Mouse (Mus musculus): Measurements from ENCODE around the gene Lhfpl5. TPM values are rescaled to one million over a fixed set of nuclear protein-coding genes. Genes with fewer than 3 reads are reported as not detected.

The Lhfpl5 gene
- polyA plus RNA-seq, 1 experiment: 0.24 TPM

DNA sequence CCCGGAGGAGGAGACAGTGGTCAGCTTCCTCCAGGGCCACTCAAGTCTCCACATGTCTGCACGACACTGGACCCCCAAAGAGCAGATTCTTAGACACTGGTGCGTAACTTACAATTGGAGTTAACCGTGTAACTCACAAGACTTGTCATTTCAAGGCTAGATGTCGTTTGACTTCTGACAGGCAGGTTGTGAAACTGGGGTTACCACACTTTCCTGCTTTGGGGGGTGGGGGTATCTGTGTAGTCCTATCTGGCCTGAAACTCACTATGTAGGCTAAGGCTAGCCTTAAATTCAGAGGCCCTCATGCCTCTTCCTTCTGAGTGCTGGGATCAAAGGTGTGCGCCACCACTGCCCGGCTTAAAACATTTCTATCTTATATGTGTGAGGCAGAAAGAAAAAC is 42.9 kb upstream of the Lhfpl5 start:
- Histone ChIP-seq H3K4me3 (ENCODE audit: control insufficient read depth, insufficient read depth, low read length) (no peak overlapping the region), H3K36me3 (ENCODE audit: control insufficient read depth, insufficient read depth, low read length) (no peaks in the 10 kb centered on the region), H3K27me3 (ENCODE audit: control insufficient read depth, insufficient read depth, low read length) (no peaks in the 10 kb centered on the region), H3K4me1 (replicated peaks; ENCODE audit: control insufficient read depth, insufficient read depth, low read length) (peaks cover 4% of the 10 kb centered on the region), H3K27ac (ENCODE audit: control insufficient read depth, insufficient read depth, low read length) (no peak overlapping the region)
- TF ChIP-seq CTCF (IDR thresholded peaks at IDR 0.05; ENCODE audit: borderline replicate concordance, control insufficient read depth, extremely low read depth, insufficient read depth, low read length, poor library complexity): no peak
- TF ChIP-seq POLR2A (IDR thresholded peaks at IDR 0.05; ENCODE audit: control insufficient read depth, extremely low read depth, insufficient read depth, low read length, poor library complexity): no peak
- 89% methylated on average over 7 of the region's 7 CpGs for WGBS
- DNase-seq: no peak

DNA sequence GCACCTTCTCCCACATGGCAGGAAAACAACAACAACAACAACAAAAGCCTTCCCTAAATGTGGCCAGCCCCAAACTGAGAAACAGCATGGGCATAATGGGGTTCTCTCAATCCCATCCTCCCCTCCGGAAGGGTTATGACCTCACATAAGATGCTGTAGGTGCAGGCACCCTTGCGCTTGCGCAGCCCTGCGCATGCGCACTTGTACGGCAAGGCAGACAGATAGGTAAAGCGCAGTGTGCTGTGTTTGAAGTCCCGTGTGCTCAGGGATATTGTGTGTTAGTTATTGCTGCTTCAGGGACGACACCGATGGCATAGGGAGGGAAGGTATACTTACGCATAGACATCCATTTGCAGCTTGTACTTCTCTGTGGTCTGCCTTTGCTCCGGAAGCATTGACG is 42.1 kb upstream of the Lhfpl5 start:
- Histone ChIP-seq H3K27ac (ENCODE audit: control insufficient read depth, insufficient read depth, low read length) (no peak overlapping the region), H3K27me3 (ENCODE audit: control insufficient read depth, insufficient read depth, low read length) (no peaks in the 10 kb centered on the region), H3K4me3 (ENCODE audit: control insufficient read depth, insufficient read depth, low read length) (no peak overlapping the region), H3K4me1 (replicated peaks; ENCODE audit: control insufficient read depth, insufficient read depth, low read length) (no peaks in the 10 kb centered on the region), H3K36me3 (ENCODE audit: control insufficient read depth, insufficient read depth, low read length) (no peaks in the 10 kb centered on the region)
- no peak for DNase-seq
- 94% methylated on average over 13 of the region's 13 CpGs for WGBS
- TF ChIP-seq CTCF (IDR thresholded peaks at IDR 0.05; ENCODE audit: borderline replicate concordance, control insufficient read depth, extremely low read depth, insufficient read depth, low read length, poor library complexity) (no peak), POLR2A (IDR thresholded peaks at IDR 0.05; ENCODE audit: control insufficient read depth, extremely low read depth, insufficient read depth, low read length, poor library complexity) (no peak)

DNA sequence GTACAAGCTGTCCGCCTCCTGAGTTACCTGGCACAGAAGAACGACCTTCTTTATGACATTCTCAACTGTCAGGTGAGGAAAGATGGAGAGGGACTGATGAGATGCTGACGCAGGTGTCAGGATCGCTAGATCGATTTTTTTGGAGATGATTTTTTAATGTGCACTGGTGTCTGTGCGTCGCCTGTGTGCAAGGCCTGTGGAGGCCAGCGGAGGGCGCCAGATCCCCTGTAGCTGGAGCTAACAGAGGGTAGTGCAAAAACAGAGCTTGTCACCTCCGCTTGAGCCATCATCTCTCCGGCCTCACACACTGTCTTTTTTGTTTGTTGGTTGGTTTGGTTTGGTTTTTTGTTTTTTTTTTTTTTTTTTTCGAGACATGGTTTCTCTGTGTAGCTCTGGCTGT is 37.6 kb upstream of the Lhfpl5 start:
- Histone ChIP-seq H3K4me3 (ENCODE audit: control insufficient read depth, insufficient read depth, low read length) (no peak overlapping the region), H3K27me3 (ENCODE audit: control insufficient read depth, insufficient read depth, low read length) (no peaks in the 10 kb centered on the region), H3K36me3 (ENCODE audit: control insufficient read depth, insufficient read depth, low read length) (no peaks in the 10 kb centered on the region), H3K4me1 (replicated peaks; ENCODE audit: control insufficient read depth, insufficient read depth, low read length) (no peaks in the 10 kb centered on the region), H3K27ac (ENCODE audit: control insufficient read depth, insufficient read depth, low read length) (no peak overlapping the region)
- DNase-seq: no peak
- no peak for TF ChIP-seq POLR2A (IDR thresholded peaks at IDR 0.05; ENCODE audit: control insufficient read depth, extremely low read depth, insufficient read depth, low read length, poor library complexity)
- TF ChIP-seq CTCF (IDR thresholded peaks at IDR 0.05; ENCODE audit: borderline replicate concordance, control insufficient read depth, extremely low read depth, insufficient read depth, low read length, poor library complexity): no peak
- 60% methylated on average over 12 of the region's 12 CpGs for WGBS

DNA sequence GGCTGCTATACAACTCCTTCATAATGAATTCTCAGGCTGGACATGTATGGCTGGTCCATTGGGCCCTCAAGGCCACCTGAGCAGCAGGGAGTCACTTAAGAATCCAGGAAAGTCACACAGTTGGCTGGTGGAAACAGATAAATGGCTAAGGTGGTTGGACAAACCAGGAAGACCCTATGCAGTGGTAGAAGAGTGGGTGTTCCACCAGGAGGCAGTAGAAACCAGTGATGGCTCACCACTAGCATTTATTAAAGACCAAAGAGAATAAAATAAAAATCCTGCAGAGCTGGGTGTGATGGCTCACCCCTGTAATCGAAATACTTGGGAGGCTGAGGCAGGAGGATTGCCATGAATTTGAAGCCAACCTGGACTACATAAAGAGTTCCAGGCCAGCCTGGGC is 28.5 kb upstream of the Lhfpl5 start:
- no peak overlapping the region for H3K4me3 ChIP-seq (ENCODE audit: control insufficient read depth, insufficient read depth, low read length)
- H3K27ac ChIP-seq (ENCODE audit: control insufficient read depth, insufficient read depth, low read length): no peak overlapping the region
- no peak for DNase-seq
- H3K36me3 ChIP-seq (ENCODE audit: control insufficient read depth, insufficient read depth, low read length): no peaks in the 10 kb centered on the region
- no peaks in the 10 kb centered on the region for H3K4me1 ChIP-seq (replicated peaks; ENCODE audit: control insufficient read depth, insufficient read depth, low read length)
- 88% methylated on average over 1 of the region's 1 CpGs for whole genome bisulfite sequencing
- no peak for TF ChIP-seq POLR2A (IDR thresholded peaks at IDR 0.05; ENCODE audit: control insufficient read depth, extremely low read depth, insufficient read depth, low read length, poor library complexity)
- no peak for TF ChIP-seq CTCF (IDR thresholded peaks at IDR 0.05; ENCODE audit: borderline replicate concordance, control insufficient read depth, extremely low read depth, insufficient read depth, low read length, poor library complexity)
- no peaks in the 10 kb centered on the region for H3K27me3 ChIP-seq (ENCODE audit: control insufficient read depth, insufficient read depth, low read length)

DNA sequence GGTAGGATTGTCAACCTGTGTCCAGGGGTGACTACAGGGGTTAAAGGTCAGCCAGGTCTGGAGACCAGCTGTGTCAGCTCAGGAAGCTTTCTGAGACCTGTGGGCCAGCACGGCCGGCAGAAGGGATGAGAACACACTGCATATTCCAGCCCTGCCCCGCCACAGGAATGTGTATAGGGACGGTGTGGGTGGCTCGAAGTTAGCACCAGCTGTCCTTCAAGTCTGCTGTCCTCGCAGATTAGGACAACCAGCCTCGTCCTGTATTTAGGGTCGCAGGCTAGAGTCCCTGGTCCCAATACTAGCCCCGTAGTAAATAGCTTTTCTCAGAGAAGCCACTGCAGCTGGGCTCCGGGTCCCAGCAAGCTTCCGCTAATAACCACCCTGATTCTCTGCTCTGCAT is 26.9 kb upstream of the Lhfpl5 start:
- TF ChIP-seq POLR2A (IDR thresholded peaks at IDR 0.05; ENCODE audit: control insufficient read depth, extremely low read depth, insufficient read depth, low read length, poor library complexity) (no peak), CTCF (IDR thresholded peaks at IDR 0.05; ENCODE audit: borderline replicate concordance, control insufficient read depth, extremely low read depth, insufficient read depth, low read length, poor library complexity) (no peak)
- H3K27me3 ChIP-seq (ENCODE audit: control insufficient read depth, insufficient read depth, low read length): no peaks in the 10 kb centered on the region
- H3K4me3 ChIP-seq (ENCODE audit: control insufficient read depth, insufficient read depth, low read length): no peak overlapping the region
- 87% methylated on average over 11 of the region's 11 CpGs for WGBS
- H3K27ac ChIP-seq (ENCODE audit: control insufficient read depth, insufficient read depth, low read length): no peak overlapping the region
- H3K4me1 ChIP-seq (replicated peaks; ENCODE audit: control insufficient read depth, insufficient read depth, low read length): no peaks in the 10 kb centered on the region
- DNase-seq: no peak
- no peaks in the 10 kb centered on the region for H3K36me3 ChIP-seq (ENCODE audit: control insufficient read depth, insufficient read depth, low read length)

DNA sequence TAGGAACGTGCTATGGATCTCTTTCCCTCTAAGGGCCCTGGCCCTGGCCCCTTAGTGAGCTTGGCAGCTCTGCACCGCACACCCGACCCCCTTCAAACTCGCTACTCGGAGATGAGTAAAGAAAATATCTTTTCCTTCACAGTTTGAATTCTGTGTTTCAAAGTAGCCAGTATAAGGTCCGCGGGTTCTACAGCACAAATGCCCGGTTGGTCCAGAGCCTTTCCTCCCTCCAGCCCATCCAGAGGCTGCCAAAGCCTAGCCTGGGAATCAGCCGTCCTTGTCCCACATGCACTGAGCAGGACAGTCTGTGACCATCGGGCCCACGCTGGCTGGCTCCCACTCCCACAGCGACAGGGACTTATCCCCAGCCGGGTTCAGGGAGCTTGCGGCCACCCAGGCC is 26.3 kb upstream of the Lhfpl5 start, which contains the start of gene Clpsl2:
Clpsl2 (plus strand) TSS at position 301 of the 400 bp plus-strand sequence.
- Histone ChIP-seq H3K4me1 (replicated peaks; ENCODE audit: control insufficient read depth, insufficient read depth, low read length) (no peaks in the 10 kb centered on the region), H3K27ac (ENCODE audit: control insufficient read depth, insufficient read depth, low read length) (no peak within 1 kb of the TSS), H3K4me3 (ENCODE audit: control insufficient read depth, insufficient read depth, low read length) (no peak within 1 kb of the TSS), H3K36me3 (ENCODE audit: control insufficient read depth, insufficient read depth, low read length) (no peaks in the 10 kb centered on the region), H3K27me3 (ENCODE audit: control insufficient read depth, insufficient read depth, low read length) (no peaks in the 10 kb centered on the region)
- TF ChIP-seq POLR2A (IDR thresholded peaks at IDR 0.05; ENCODE audit: control insufficient read depth, extremely low read depth, insufficient read depth, low read length, poor library complexity) (no peak), CTCF (IDR thresholded peaks at IDR 0.05; ENCODE audit: borderline replicate concordance, control insufficient read depth, extremely low read depth, insufficient read depth, low read length, poor library complexity) (no peak)
- 89% methylated on average over 14 of the region's 14 CpGs for WGBS
- no peak for DNase-seq

Data from thymus, adult 2 months (tissue).